Mouse (Mus musculus): ENCODE measurements around the gene Dact1. TPM values are rescaled to one million over a fixed set of nuclear protein-coding genes. Genes with fewer than 3 reads are reported as not detected.
A peak's percentile ranks its signal among the peaks of the same experiment; 100 is the strongest.

Dact1 gene
- polyA plus RNA-seq, 1 experiment from 2014 or later, result 31.1 TPM

- H3K9me3 ChIP-seq, result no peaks in the 10 kb centered on the region
- ATAC-seq (ENCODE audit: low FRiP score, low read depth), result peak; percentile 52
- no peaks in the 10 kb centered on the region for H3K36me3 ChIP-seq
- 44% methylated on average over 16 of the region's 16 CpGs for WGBS
- H3K4me2 ChIP-seq, result peak overlapping the region; percentile 17; the same call in 1 of the 2 replicates
- no peak overlapping the region for H3K4me3 ChIP-seq
- H3K4me1 ChIP-seq (replicated peaks), result peaks cover 26% of the 10 kb centered on the region
- no peaks in the 10 kb centered on the region for H3K27me3 ChIP-seq
- no peak overlapping the region for H3K9ac ChIP-seq
- H3K27ac ChIP-seq (replicated peaks), result no peak overlapping the region; the same call in 1 of the 2 replicates
Measured at GRCm38 (mm10) chr12:71339142-71339848, 29.6 kb downstream of the Dact1 start.

GRCm38 (mm10) chr12:71342397-71342796 is 32.7 kb downstream of the Dact1 start:
- Histone ChIP-seq H3K4me1 (replicated peaks) (peaks cover 20% of the 10 kb centered on the region), H3K4me2 (0 out of 2 replicates have a peak overlapping the region, but pooled peaks have one; percentile 3), H3K27me3 (no peaks in the 10 kb centered on the region), H3K4me3 (no peak overlapping the region), H3K9ac (no peak overlapping the region), H3K27ac (replicated peaks) (no peak overlapping the region), H3K36me3 (no peaks in the 10 kb centered on the region), H3K9me3 (no peaks in the 10 kb centered on the region)
- ATAC-seq (ENCODE audit: low FRiP score, low read depth), result no peak
- WGBS, result 55% methylated on average over 13 of the region's 13 CpGs

- Histone ChIP-seq H3K27ac (replicated peaks) (no peak overlapping the region), H3K27me3 (no peaks in the 10 kb centered on the region)
- WGBS, result 78% methylated on average over 7 of the region's 7 CpGs
Measured at GRCm38 (mm10) chr12:71345471-71345870, 35.8 kb downstream of the Dact1 start.

GRCm38 (mm10) chr12:71346071-71346470 is 36.4 kb downstream of the Dact1 start:
- no peaks in the 10 kb centered on the region for H3K9me3 ChIP-seq

More at GRCm38 (mm10) chr12:71345471-71345870, 35.8 kb downstream of the Dact1 start:
- Histone ChIP-seq H3K4me2 (no peak overlapping the region), H3K4me3 (no peak overlapping the region), H3K36me3 (no peaks in the 10 kb centered on the region), H3K4me1 (replicated peaks) (no peaks in the 10 kb centered on the region), H3K9ac (no peak overlapping the region), H3K9me3 (no peaks in the 10 kb centered on the region)
- ATAC-seq (ENCODE audit: low FRiP score, low read depth), result no peak

GRCm38 (mm10) chr12:71348401-71348896 is 38.8 kb downstream of the Dact1 start:
- WGBS, result 54% methylated on average over 8 of the region's 8 CpGs

More at GRCm38 (mm10) chr12:71346071-71346470, 36.4 kb downstream of the Dact1 start:
- Histone ChIP-seq H3K4me2 (no peak overlapping the region), H3K9ac (no peak overlapping the region), H3K36me3 (no peaks in the 10 kb centered on the region), H3K4me1 (replicated peaks) (no peaks in the 10 kb centered on the region), H3K27me3 (no peaks in the 10 kb centered on the region), H3K27ac (replicated peaks) (no peak overlapping the region), H3K4me3 (no peak overlapping the region)
- WGBS, result 76% methylated on average over 5 of the region's 5 CpGs
- no peak for ATAC-seq (ENCODE audit: low FRiP score, low read depth)

GRCm38 (mm10) chr12:71350077-71350476 is 40.4 kb downstream of the Dact1 start:
- Histone ChIP-seq H3K9me3 (no peaks in the 10 kb centered on the region), H3K9ac (no peak overlapping the region), H3K27me3 (no peaks in the 10 kb centered on the region), H3K4me2 (no peak overlapping the region), H3K4me3 (no peak overlapping the region), H3K4me1 (replicated peaks) (no peaks in the 10 kb centered on the region), H3K27ac (replicated peaks) (no peak overlapping the region), H3K36me3 (no peaks in the 10 kb centered on the region)
- no peak for ATAC-seq (ENCODE audit: low FRiP score, low read depth)
- 22% methylated on average over 2 of the region's 2 CpGs for WGBS

More at GRCm38 (mm10) chr12:71348401-71348896, 38.8 kb downstream of the Dact1 start:
- Histone ChIP-seq H3K4me3 (no peak overlapping the region), H3K27ac (replicated peaks) (no peak overlapping the region), H3K9ac (no peak overlapping the region), H3K4me1 (replicated peaks) (no peaks in the 10 kb centered on the region), H3K36me3 (no peaks in the 10 kb centered on the region), H3K27me3 (no peaks in the 10 kb centered on the region), H3K4me2 (no peak overlapping the region), H3K9me3 (no peaks in the 10 kb centered on the region)
- ATAC-seq (ENCODE audit: low FRiP score, low read depth), result no peak

- no peak for ATAC-seq (ENCODE audit: low FRiP score, low read depth)
- no peaks in the 10 kb centered on the region for H3K9me3 ChIP-seq
- H3K9ac ChIP-seq, result no peak overlapping the region
- no peak overlapping the region for H3K4me3 ChIP-seq
- no peak overlapping the region for H3K27ac ChIP-seq (replicated peaks)
- no peak overlapping the region for H3K4me2 ChIP-seq
- H3K27me3 ChIP-seq, result no peaks in the 10 kb centered on the region
- H3K4me1 ChIP-seq (replicated peaks), result no peaks in the 10 kb centered on the region
- H3K36me3 ChIP-seq, result no peaks in the 10 kb centered on the region
- 49% methylated on average over 10 of the region's 10 CpGs for WGBS
Measured at GRCm38 (mm10) chr12:71354656-71355055, 45.0 kb downstream of the Dact1 start.

GRCm38 (mm10) chr12:71355092-71355491 is 45.4 kb downstream of the Dact1 start:
- no peaks in the 10 kb centered on the region for H3K4me1 ChIP-seq (replicated peaks)
- H3K27ac ChIP-seq (replicated peaks), result no peak overlapping the region
- H3K36me3 ChIP-seq, result no peaks in the 10 kb centered on the region
- H3K4me3 ChIP-seq, result no peak overlapping the region
- H3K9me3 ChIP-seq, result no peaks in the 10 kb centered on the region
- no peak overlapping the region for H3K9ac ChIP-seq
- no peaks in the 10 kb centered on the region for H3K27me3 ChIP-seq
- ATAC-seq (ENCODE audit: low FRiP score, low read depth), result no peak
- H3K4me2 ChIP-seq, result no peak overlapping the region
- 60% methylated on average over 3 of the region's 3 CpGs for WGBS

GRCm38 (mm10) chr12:71361616-71362015 is 51.9 kb downstream of the Dact1 start:
- 95% methylated on average over 7 of the region's 7 CpGs for WGBS
- Histone ChIP-seq H3K36me3 (no peaks in the 10 kb centered on the region), H3K27me3 (no peaks in the 10 kb centered on the region), H3K4me3 (no peak overlapping the region), H3K27ac (replicated peaks) (no peak overlapping the region), H3K4me1 (replicated peaks) (peaks cover 20% of the 10 kb centered on the region), H3K4me2 (no peak overlapping the region), H3K9me3 (no peaks in the 10 kb centered on the region), H3K9ac (no peak overlapping the region)
- no peak for ATAC-seq (ENCODE audit: low FRiP score, low read depth)

GRCm38 (mm10) chr12:71362425-71362824 is 52.7 kb downstream of the Dact1 start:
- no peak for ATAC-seq (ENCODE audit: low FRiP score, low read depth)
- Histone ChIP-seq H3K36me3 (no peaks in the 10 kb centered on the region), H3K27ac (replicated peaks) (no peak overlapping the region), H3K9ac (no peak overlapping the region), H3K4me3 (no peak overlapping the region), H3K4me2 (no peak overlapping the region), H3K27me3 (no peaks in the 10 kb centered on the region), H3K9me3 (no peaks in the 10 kb centered on the region), H3K4me1 (replicated peaks) (peaks cover 21% of the 10 kb centered on the region)
- 57% methylated on average over 8 of the region's 8 CpGs for WGBS

- Histone ChIP-seq H3K9me3 (no peaks in the 10 kb centered on the region), H3K36me3 (no peaks in the 10 kb centered on the region), H3K9ac (no peak overlapping the region), H3K4me1 (replicated peaks) (peaks cover 21% of the 10 kb centered on the region), H3K4me2 (no peak overlapping the region), H3K27me3 (no peaks in the 10 kb centered on the region), H3K27ac (replicated peaks) (no peak overlapping the region; the same call in 1 of the 2 replicates), H3K4me3 (no peak overlapping the region)
- no peak for ATAC-seq (ENCODE audit: low FRiP score, low read depth)
- 47% methylated on average over 7 of the region's 7 CpGs for WGBS
Measured at GRCm38 (mm10) chr12:71364106-71364505, 54.4 kb downstream of the Dact1 start.

GRCm38 (mm10) chr12:71364531-71364930 is 54.8 kb downstream of the Dact1 start:
- no peak overlapping the region; the same call in 1 of the 2 replicates for H3K27ac ChIP-seq (replicated peaks)
- peaks cover 21% of the 10 kb centered on the region for H3K4me1 ChIP-seq (replicated peaks)
- 76% methylated on average over 3 of the region's 3 CpGs for WGBS
- H3K4me2 ChIP-seq, result no peak overlapping the region
- H3K9me3 ChIP-seq, result no peaks in the 10 kb centered on the region
- ATAC-seq (ENCODE audit: low FRiP score, low read depth), result no peak
- no peaks in the 10 kb centered on the region for H3K27me3 ChIP-seq
- no peak overlapping the region for H3K4me3 ChIP-seq
- no peaks in the 10 kb centered on the region for H3K36me3 ChIP-seq
- no peak overlapping the region for H3K9ac ChIP-seq
